Mouse (Mus musculus): ENCODE results near the gene A430005L14Rik.

- TF ChIP-seq POLR2A (IDR thresholded peaks at IDR 0.05; ENCODE audit: low read depth, low read length) (no peak), CTCF (IDR thresholded peaks at IDR 0.05; ENCODE audit: extremely low read depth, insufficient read depth, insufficient read length, insufficient replicate concordance) (no peak)
Observed at GRCm38 (mm10) chr4:153967556-153967955, 10.5 kb downstream of the A430005L14Rik start.

All from spleen, adult 2 months (tissue).